9 mouse cellular contexts compared by ENCODE assay signal in genomic region chr1:177150344-177151021, GRCm38 (mm10).
DNase-seq lines count a peak whose midpoint lies in the region; ATAC-seq lines count a peak whose summit lies in the region.
"Had no signal": no experiment of that assay in that cellular context is flagged by ENCODE, and none has a peak within 500 bp of the region (broad histone marks: within the 10 kb centered on the region; RNA-seq: fewer than 3 reads in every experiment).

No protein-coding gene starts in this region.

- H3K9me3 ChIP-seq in embryonic facial prominence, embryonic 11.5 days (replicated peaks; ENCODE audit: control insufficient read depth, low read length): no peaks in the 10 kb centered on the region
- no peaks in the 10 kb centered on the region for H3K9me3 ChIP-seq in hindbrain, embryonic 10.5 days
- no peaks in the 10 kb centered on the region for H3K9me3 ChIP-seq in neural tube, embryonic 13.5 days
- H3K9me3 ChIP-seq: heart, embryonic 15.5 days had no signal

- H3K9ac ChIP-seq in embryonic facial prominence, embryonic 11.5 days (replicated peaks; ENCODE audit: low read length): no peak overlapping the region
- H3K9ac ChIP-seq in neural tube, embryonic 13.5 days: peak overlapping the region; percentile 59
- H3K9ac ChIP-seq: heart, embryonic 15.5 days had no signal

- no peak overlapping the region for H3K4me3 ChIP-seq in embryonic facial prominence, embryonic 11.5 days (ENCODE audit: low read depth, low read length)
- H3K4me3 ChIP-seq in hindbrain, embryonic 10.5 days: peak overlapping the region; percentile 31
- H3K4me3 ChIP-seq in neural tube, embryonic 13.5 days: peak overlapping the region; percentile 23
- H3K4me3 ChIP-seq: heart, embryonic 15.5 days had no signal

- intact Hi-C loops in left cerebral cortex, postnatal 25 days (cut with DNase I): no loop called here

- no peak overlapping the region for H3K27ac ChIP-seq in embryonic facial prominence, embryonic 11.5 days (replicated peaks; ENCODE audit: low read depth, low read length)
- peak overlapping the region; percentile 83 for H3K27ac ChIP-seq in hindbrain, embryonic 10.5 days
- H3K27ac ChIP-seq in neural tube, embryonic 13.5 days (replicated peaks): peak overlapping the region; percentile 77
- H3K27ac ChIP-seq: heart, embryonic 15.5 days had no signal

- ATAC-seq in embryonic facial prominence, embryonic 11.5 days (replicated peaks; ENCODE audit: insufficient number of reproducible peaks, low FRiP score, low TSS enrichment, low read depth): peak; percentile 87; the same call in 1 of the 2 replicates
- peak; percentile 65; the same call in 1 of the 2 replicates for ATAC-seq in neural tube, embryonic 13.5 days (ENCODE audit: low read depth)

- WGBS in embryonic facial prominence, embryonic 11.5 days: 13% methylated on average over 11 of the region's 11 CpGs
- 10% methylated on average over 11 of the region's 11 CpGs for WGBS in hindbrain, embryonic 10.5 days
- WGBS in neural tube, embryonic 13.5 days: 6% methylated on average over 11 of the region's 11 CpGs

- no peaks in the 10 kb centered on the region for H3K27me3 ChIP-seq in embryonic facial prominence, embryonic 11.5 days (ENCODE audit: control insufficient read depth, insufficient read depth, low read length)
- no peaks in the 10 kb centered on the region for H3K27me3 ChIP-seq in hindbrain, embryonic 10.5 days (ENCODE audit: insufficient read depth, poor library complexity, severe bottlenecking)
- H3K27me3 ChIP-seq in neural tube, embryonic 13.5 days: no peaks in the 10 kb centered on the region
- H3K27me3 ChIP-seq: heart, embryonic 15.5 days had no signal

- H3K36me3 ChIP-seq in embryonic facial prominence, embryonic 11.5 days (replicated peaks; ENCODE audit: control insufficient read depth, insufficient read depth, low read depth, low read length): no peaks in the 10 kb centered on the region
- H3K36me3 ChIP-seq in hindbrain, embryonic 10.5 days: no peaks in the 10 kb centered on the region
- no peaks in the 10 kb centered on the region for H3K36me3 ChIP-seq in neural tube, embryonic 13.5 days
- H3K36me3 ChIP-seq: heart, embryonic 15.5 days had no signal

- DNase-seq in left cerebral cortex, postnatal 25 days (ENCODE audit: low spot score in 2 of 2): peak; percentile 27 to 71
- no peak for DNase-seq in left cerebral cortex, adult 11 months (ENCODE audit: low spot score)
- DNase-seq in embryonic facial prominence, embryonic 11.5 days (ENCODE audit: low spot score): peak; percentile 47
- peak; percentile 69 for DNase-seq in hindbrain, embryonic 10.5 days (ENCODE audit: low spot score)
- no peak for DNase-seq in urinary bladder, postnatal 4 days (ENCODE audit: low spot score in 2 of 2)
- no peak for DNase-seq in testis, postnatal 14 days (ENCODE audit: low spot score)
- DNase-seq in adrenal gland, adult 2 months: no peak

- no peaks in the 10 kb centered on the region; the same call in 1 of the 2 replicates for H3K4me1 ChIP-seq in embryonic facial prominence, embryonic 11.5 days (ENCODE audit: control insufficient read depth, insufficient read depth, low read length)
- H3K4me1 ChIP-seq in hindbrain, embryonic 10.5 days (replicated peaks): peaks cover 65% of the 10 kb centered on the region
- peaks cover 15% of the 10 kb centered on the region for H3K4me1 ChIP-seq in neural tube, embryonic 13.5 days (replicated peaks)

- H3K4me2 ChIP-seq in embryonic facial prominence, embryonic 11.5 days (ENCODE audit: low read depth, low read length): no peak overlapping the region
- H3K4me2 ChIP-seq in neural tube, embryonic 13.5 days: peak overlapping the region; percentile 48
- H3K4me2 ChIP-seq: heart, embryonic 15.5 days had no signal

Comparison
In these comparisons a context has a peak if more than half of its experiments do, and no peak if none do; other contexts are left out.
1. DNase-seq: peak in left cerebral cortex, postnatal 25 days (2 of 2), embryonic facial prominence, embryonic 11.5 days (single experiment) and hindbrain, embryonic 10.5 days (single experiment); none in left cerebral cortex, adult 11 months (single experiment), urinary bladder, postnatal 4 days (0 of 2), testis, postnatal 14 days (single experiment) and adrenal gland, adult 2 months (single experiment).